Mouse (Mus musculus) heart, adult 2 months (tissue): ENCODE data around the gene Ndufs5. TPM values are rescaled to one million over a fixed set of nuclear protein-coding genes. Genes with fewer than 3 reads are reported as not detected.
A peak's percentile ranks its signal among the peaks of the same experiment; 100 is the strongest.

ENCODE experiments used
- DNase-seq, 2 experiments: peaks; one replicate each; pipeline ENCODE4 v3.0.0; 2021
- H3K27ac ChIP-seq: fragments of 200-600 bp; 2 replicates; pipeline ENCODE4 v1.8.1; 2022
- H3K27me3 ChIP-seq: fragments of 200-500 bp; 2 replicates; pipeline ENCODE4 v1.6.1; 2012; ENCODE audit warnings: mild to moderate bottlenecking, low read length, inconsistent platforms, mixed read lengths; ENCODE audit not compliant: control insufficient read depth, insufficient read depth
- H3K36me3 ChIP-seq: fragments of 200-500 bp; 2 replicates; pipeline ENCODE4 v1.6.1; 2012; ENCODE audit warnings: low read length, inconsistent platforms; ENCODE audit not compliant: control insufficient read depth, insufficient read depth
- H3K4me1 ChIP-seq: fragments of 200-500 bp; 2 replicates; pipeline ENCODE4 v1.6.1; 2011; ENCODE audit warnings: low read length; ENCODE audit not compliant: control insufficient read depth, insufficient read depth
- H3K4me3 ChIP-seq: fragments of 200-600 bp; 2 replicates; pipeline ENCODE4 v1.8.1; 2022
- H3K79me2 ChIP-seq: fragments of 200-500 bp; replicated peaks from 2 replicates; pipeline ENCODE4 v1.6.1; 2012; ENCODE audit warnings: mild to moderate bottlenecking, inconsistent platforms, low read length, moderate library complexity, mixed read lengths; ENCODE audit not compliant: control insufficient read depth, insufficient read depth
- H3K9ac ChIP-seq: fragments of 200-500 bp; 2 replicates; pipeline ENCODE4 v1.6.1; 2012; ENCODE audit warnings: low read depth, mild to moderate bottlenecking, control low read depth, inconsistent platforms, low read length, mixed read lengths
- CTCF ChIP-seq: fragments of 200-600 bp; IDR thresholded peaks from 2 replicates; pipeline ENCODE4 v1.8.1; 2022; ENCODE audit warnings: antibody characterized with exemption, mild to moderate bottlenecking, moderate library complexity
- EP300 ChIP-seq: fragments of 200-500 bp; IDR thresholded peaks from 2 replicates; pipeline ENCODE4 v1.6.1; 2011; ENCODE audit warnings: low read depth, low read length, control low read depth; ENCODE audit not compliant: insufficient read depth
- POLR2A ChIP-seq: fragments of 200-500 bp; IDR thresholded peaks from 2 replicates; pipeline ENCODE4 v1.6.1; 2011; ENCODE audit warnings: mild to moderate bottlenecking, low read depth, low read length, control low read depth; ENCODE audit not compliant: insufficient read depth
- WGBS: fragments of 180-500 bp; shearing (Covaris S2); methylation state at CpG from one replicate; pipeline ENCODE4 v1.1.7; 2018; 5-methylcytosine and 5-hydroxymethylcytosine counted together
- intact Hi-C: fragments of 180-260 bp; cut with DNase I; formaldehyde crosslinking; loops from one replicate; pipeline ENCODE4 v1.15.1; 2025
- long read RNA-seq: library from polyadenylated mRNA; stranded (forward); transcript quantifications from one replicate; pipeline ENCODE4 v2.0.0, GENCODE M21; 2021
- polyA plus RNA-seq: library from polyadenylated mRNA; depleted of rRNA; stranded (reverse); fragments of >200 nt; gene quantifications from 2 replicates; pipeline ENCODE4 v1.2.3, GENCODE M21; 2012; rRNA removed
- total RNA-seq, 2 experiments: library from RNA; stranded (reverse); gene quantifications; 2 replicates each; pipeline ENCODE4 v1.2.3; 2021

Ndufs5 gene
- total RNA-seq = 100 to 1,000 TPM; 410 to 474 TPM
- polyA plus RNA-seq = 197 and 331 TPM in 2 replicates
- long read RNA-seq, transcript Ndufs5-201 (3 exons, 525 nt) = major isoform, 152 of 160 reads
- long read RNA-seq, partial matches to known transcripts = 0 of 160 reads
- long read RNA-seq, other reads (novel, unspliced or antisense) = 3 of 160 reads

- Histone ChIP-seq H3K27ac (peak within 1 kb of the TSS; percentile 96), H3K36me3 (peaks cover 2% of the 10 kb centered on the region), H3K4me1 (peaks cover 2% of the 10 kb centered on the region), H3K9ac (peak within 1 kb of the TSS; percentile 90), H3K79me2 (no peaks in the 10 kb centered on the region), H3K4me3 (peak within 1 kb of the TSS; percentile 94), H3K27me3 (no peaks in the 10 kb centered on the region)
- WGBS = under 1% methylated on average over 40 of the region's 40 CpGs
- DNase-seq = peak; percentile 97
- TF ChIP-seq CTCF (no peak), POLR2A (peak; percentile 98), EP300 (peak; percentile 71; the same call in 1 of the 2 replicates)
- intact Hi-C loops = loop anchor here (1.0 kb wide), 1 partner anchor 32 kb away; the partner anchor contains the start of gene Akirin1
These were observed at the start of gene Ndufs5 for GRCm38 (mm10) chr4:123717574-123718433. TSS of gene Ndufs5 (minus strand) at chr4:123718202.

DNA sequence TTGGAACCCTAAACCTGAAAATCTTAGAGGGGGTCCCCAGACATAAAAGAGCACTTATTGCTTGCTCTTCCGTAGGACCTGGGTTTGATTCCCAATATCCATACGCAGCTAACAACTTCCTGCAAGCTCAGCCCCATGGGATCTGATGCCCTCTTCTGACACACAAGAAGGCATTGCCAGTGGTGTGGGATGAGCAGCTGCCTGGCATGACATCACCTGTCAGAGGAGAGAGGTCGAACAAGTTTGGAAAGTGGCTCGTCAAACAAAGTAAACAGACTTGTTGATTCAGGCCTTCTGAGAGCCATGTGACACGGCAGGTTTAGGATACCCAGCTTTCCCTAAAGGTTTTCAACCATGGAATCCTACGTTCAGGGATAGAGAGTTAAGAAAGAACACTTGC, 47.1 kb upstream of the Ndufs5 start:
- TF ChIP-seq POLR2A = no peak
- TF ChIP-seq EP300 = no peak
- no peak for TF ChIP-seq CTCF
- Histone ChIP-seq H3K4me3 (no peak overlapping the region), H3K36me3 (no peaks in the 10 kb centered on the region), H3K27me3 (no peaks in the 10 kb centered on the region), H3K27ac (no peak overlapping the region), H3K79me2 (no peaks in the 10 kb centered on the region), H3K9ac (no peak overlapping the region), H3K4me1 (no peaks in the 10 kb centered on the region)
- WGBS = 72% methylated on average over 6 of the region's 6 CpGs
- DNase-seq = no peak
- intact Hi-C loops = no loop called here

DNA sequence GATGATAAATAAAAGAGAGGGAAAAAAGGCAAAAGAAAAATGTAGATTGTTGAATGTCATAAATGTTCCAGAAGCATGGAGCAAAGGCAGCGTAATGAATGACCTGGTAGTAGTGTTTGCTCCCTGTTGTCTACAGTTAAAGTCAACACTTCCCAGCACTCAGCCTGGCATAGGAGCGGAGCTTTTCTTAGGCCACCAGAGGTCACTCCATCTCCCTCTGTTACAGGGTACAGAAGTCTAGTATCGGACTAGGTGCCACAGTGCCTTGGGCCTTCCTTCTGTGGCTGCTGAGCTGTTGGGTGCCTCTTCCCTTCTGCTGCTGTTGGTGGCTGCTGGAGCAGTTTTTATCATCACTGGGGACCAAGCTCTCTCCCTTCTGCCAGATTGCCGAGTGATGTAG, 40.3 kb upstream of the Ndufs5 start:
- H3K9ac ChIP-seq = no peak overlapping the region
- peak in 1 of 2 experiments; percentile 14 for DNase-seq
- H3K27ac ChIP-seq = no peak overlapping the region
- no peaks in the 10 kb centered on the region for H3K4me1 ChIP-seq
- TF ChIP-seq POLR2A (no peak), EP300 (no peak), CTCF (peak; percentile 68)
- no peaks in the 10 kb centered on the region for H3K27me3 ChIP-seq
- H3K4me3 ChIP-seq = no peak overlapping the region
- no peaks in the 10 kb centered on the region for H3K36me3 ChIP-seq
- H3K79me2 ChIP-seq = no peaks in the 10 kb centered on the region
- intact Hi-C loops = loop anchor here (1.0 kb wide), 1 partner anchor 140 kb away; no protein-coding TSS in a partner anchor
- 53% methylated on average over 4 of the region's 4 CpGs for WGBS

GRCm38 (mm10) chr4:123750707-123751312, 32.8 kb upstream of the Ndufs5 start:
- H3K79me2 ChIP-seq = peaks cover 6% of the 10 kb centered on the region; the same call in 1 of the 2 replicates
- peak; percentile 30 to 65 for DNase-seq
- no peak for TF ChIP-seq CTCF
- TF ChIP-seq EP300 = 0 out of 2 replicates have a peak, but pooled peaks have one; percentile 27
- under 1% methylated on average over 8 of the region's 8 CpGs for WGBS
- intact Hi-C loops = loop anchor here (1.0 to 2.0 kb wide), 2 partner anchors 34 to 154 kb away; partner anchors contain the start of gene Mycbp
- H3K4me1 ChIP-seq = peaks cover 9% of the 10 kb centered on the region
- H3K4me3 ChIP-seq = peak overlapping the region; percentile 88
- peaks cover 12% of the 10 kb centered on the region for H3K36me3 ChIP-seq
- H3K27ac ChIP-seq = peak overlapping the region; percentile 81
- peak overlapping the region; percentile 65 for H3K9ac ChIP-seq
- no peaks in the 10 kb centered on the region for H3K27me3 ChIP-seq

GRCm38 (mm10) chr4:123750152-123750651, 32.2 kb upstream of the Ndufs5 start, which contains the start of gene Akirin1:
TSS of gene Akirin1 (minus strand) at chr4:123750345.
- H3K4me1 ChIP-seq = peaks cover 9% of the 10 kb centered on the region
- peak within 1 kb of the TSS; percentile 93 for H3K9ac ChIP-seq
- no peak for TF ChIP-seq EP300
- peak; percentile 79 for TF ChIP-seq POLR2A
- peak; percentile 79 for TF ChIP-seq CTCF
- H3K79me2 ChIP-seq = peaks cover 6% of the 10 kb centered on the region; the same call in 1 of the 2 replicates
- peak; percentile 99 for DNase-seq
- peak within 1 kb of the TSS; percentile 81 for H3K27ac ChIP-seq
- H3K27me3 ChIP-seq = no peaks in the 10 kb centered on the region
- peaks cover 12% of the 10 kb centered on the region for H3K36me3 ChIP-seq
- intact Hi-C loops = loop anchor here (1.0 to 2.0 kb wide), 2 partner anchors 33 to 155 kb away; partner anchors contain the start of gene Mycbp
- peak within 1 kb of the TSS; percentile 88 for H3K4me3 ChIP-seq
- WGBS = under 1% methylated on average over 45 of the region's 46 CpGs
